Mouse (Mus musculus): ENCODE measurements around the gene Phip.

Gene Phip

DNA sequence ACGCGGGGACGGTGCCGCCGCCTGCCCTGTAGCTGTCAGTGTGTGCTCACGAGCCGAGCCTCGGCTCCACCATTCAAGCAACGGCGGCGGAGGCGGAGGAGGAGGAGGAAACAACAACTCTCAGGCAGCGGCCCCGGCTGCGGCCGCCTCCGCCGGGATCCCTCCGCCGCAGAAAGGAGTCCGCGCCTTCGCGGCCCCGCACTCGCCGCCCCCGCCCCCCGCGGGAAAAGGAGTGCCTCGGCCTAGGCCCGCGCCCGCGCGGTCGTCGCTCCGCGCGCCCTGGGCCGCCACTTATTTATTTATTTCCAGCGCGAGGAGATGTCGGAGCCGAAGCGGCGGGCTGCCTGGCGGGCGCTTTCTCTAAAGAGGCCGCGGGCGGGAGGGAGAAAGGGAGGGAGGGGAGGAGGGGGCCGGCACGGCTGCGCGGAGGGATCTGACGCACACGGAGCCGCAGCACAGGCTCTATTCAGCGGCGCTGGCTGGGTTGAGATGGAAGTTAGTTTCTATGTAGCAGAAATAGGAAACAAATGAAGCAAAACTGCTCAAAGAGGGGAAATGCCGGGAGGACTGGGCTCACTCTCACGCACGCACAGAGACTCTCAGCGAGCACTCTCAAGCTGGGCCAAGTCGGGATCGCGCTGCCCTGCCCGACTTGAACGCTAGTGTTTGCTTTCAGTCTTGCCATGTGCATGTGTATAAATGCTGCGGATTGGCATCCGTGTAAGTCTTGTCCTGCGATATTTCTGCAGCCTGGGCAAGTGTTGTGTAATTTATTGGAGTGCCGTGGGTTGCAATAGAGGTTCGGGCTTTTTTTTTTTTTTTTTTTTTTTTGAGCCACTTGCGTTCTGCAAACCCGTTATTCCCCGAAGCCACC lies at the start of gene Phip:
TSS of gene Phip (minus strand) at position 175 of the 874 bp plus-strand sequence.
- peak; percentile 98 for DNase-seq (ENCODE audit: low read depth, low spot score)

DNA sequence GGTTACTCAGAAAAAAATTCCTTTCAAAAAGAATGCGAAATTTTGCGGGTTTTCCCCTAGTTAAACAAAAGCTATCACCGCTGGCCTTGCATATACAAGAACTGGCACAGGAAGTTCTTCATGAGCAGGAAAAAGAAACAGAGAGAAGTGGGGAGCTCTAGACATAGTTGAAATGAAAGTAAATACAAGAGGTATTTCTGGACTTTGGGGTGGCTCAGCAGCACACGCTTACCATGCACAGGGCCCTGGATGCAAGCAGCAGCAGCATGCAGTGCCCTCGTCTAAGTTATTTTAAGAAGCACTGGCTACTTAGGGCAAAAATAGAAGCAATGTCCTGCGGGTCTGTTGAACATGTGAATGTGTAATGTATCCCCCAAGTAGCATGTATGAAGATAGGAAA lies 48.4 kb upstream of the Phip start:
- peak; percentile 72 for DNase-seq (ENCODE audit: low read depth, low spot score)

DNA sequence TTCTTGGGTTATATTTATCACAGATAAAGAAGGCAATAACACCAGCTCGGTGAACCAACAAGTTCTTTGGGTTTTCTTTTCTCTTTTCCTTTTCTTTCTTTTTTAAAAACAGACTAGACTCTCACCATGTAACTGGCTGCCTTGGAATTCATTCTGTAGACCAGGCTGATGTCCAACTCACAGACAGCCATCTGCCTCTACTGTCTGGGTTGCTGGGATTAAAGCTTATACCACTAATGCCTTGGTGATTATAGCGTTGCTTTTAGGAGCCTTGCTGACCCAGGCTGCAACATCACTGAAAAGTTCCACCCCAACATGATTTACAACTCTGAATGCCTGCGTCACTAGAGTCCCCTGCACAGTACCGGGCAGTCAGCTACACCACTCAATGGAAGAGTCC lies 39.2 kb upstream of the Phip start:
- DNase-seq (ENCODE audit: low read depth, low spot score), result no peak

DNA sequence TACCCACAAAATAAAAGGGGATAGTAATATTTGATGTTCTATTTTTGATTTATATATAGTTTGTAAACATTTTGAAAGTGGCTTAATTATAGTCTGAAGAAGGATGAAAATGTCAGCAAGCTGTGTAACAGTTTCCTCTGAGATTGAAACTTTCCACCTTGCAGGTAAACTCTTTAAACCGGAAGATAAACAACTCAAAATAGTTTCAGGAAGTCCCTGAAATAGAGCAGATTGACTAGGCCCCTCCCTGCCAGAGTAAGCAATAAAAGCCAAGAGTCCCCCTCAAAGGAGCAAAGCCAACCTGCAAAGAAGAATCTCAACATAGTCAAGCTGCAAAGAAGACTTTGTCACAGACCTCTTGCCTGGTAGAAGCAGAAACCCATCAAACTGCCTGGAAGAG lies 33.0 kb upstream of the Phip start:
- peak; percentile 59 for DNase-seq (ENCODE audit: low read depth, low spot score)

DNA sequence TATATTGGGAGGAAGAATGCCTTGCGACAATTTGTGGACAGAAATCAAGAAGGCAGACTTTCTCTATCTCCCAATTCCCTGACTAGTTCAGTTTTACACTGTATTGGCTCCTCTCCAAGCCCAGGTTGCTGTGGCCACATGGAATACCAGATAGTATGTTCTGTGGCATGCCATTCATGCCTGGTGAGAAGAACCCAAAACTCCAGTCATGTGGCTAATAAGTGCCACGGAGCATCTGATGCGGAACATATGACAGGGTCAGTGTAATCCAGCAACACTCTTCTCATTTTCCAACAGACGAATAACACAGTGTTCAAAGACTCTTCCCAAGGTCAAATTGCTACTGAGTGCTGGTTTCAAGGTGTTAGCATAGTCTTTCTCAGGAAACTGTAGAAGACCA lies 26.0 kb upstream of the Phip start:
- no peak for DNase-seq (ENCODE audit: low read depth, low spot score)

DNA sequence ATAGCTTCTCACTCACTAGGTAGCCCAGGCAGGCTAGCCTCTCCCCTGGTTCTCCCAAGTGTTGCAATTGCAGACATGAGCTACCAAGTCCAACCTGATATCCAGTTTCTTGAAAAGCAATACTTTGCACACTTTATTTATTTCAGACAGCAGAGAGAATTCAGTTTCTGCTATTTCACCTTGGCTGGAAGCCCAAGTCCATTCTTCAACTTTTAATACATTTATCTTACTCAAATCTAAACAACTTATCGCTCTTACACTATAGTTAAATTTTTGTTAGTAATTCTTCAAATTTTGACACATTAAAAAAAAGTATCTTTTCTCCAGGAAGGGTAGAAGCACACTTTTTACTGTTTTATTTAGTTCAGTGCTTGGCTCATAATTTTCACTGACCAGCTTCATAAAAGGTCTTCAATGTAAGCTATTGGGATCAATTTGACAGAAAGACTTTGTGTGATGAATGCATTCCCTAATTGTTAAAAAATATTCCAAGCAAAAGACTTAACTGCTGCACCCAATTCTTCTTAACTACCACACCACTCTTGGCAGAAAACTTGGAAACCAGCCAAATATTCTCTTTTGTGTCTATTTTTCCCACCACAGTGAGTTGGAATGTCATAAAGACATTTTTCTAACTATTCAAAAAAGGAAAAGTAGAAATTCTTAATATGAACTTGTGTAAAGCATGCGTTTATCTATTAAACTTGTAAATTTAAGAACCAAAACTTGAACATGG lies 22.6 kb upstream of the Phip start:
- no peak for DNase-seq (ENCODE audit: low read depth, low spot score)

DNA sequence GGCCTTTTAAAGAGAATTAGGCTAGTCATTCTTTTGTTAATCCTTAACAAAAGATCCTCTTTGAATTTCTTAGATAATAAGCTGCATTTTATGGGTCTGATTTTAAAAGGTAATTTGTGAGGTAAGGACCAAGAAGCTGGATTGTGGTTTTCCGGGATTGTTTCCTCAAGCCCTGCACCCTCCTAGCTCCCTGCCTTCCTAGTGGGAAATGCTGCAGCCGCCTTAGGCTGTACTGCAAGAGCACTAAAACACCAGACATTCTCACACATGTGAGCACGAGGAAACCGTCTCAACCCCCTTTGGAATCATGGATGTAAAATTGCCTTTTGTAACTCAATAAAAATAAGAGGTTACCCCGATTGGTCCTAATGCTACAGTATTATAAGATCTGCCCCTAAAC lies 1.6 kb upstream of the Phip start:
- peak; percentile 37 for DNase-seq (ENCODE audit: low read depth, low spot score)

DNA sequence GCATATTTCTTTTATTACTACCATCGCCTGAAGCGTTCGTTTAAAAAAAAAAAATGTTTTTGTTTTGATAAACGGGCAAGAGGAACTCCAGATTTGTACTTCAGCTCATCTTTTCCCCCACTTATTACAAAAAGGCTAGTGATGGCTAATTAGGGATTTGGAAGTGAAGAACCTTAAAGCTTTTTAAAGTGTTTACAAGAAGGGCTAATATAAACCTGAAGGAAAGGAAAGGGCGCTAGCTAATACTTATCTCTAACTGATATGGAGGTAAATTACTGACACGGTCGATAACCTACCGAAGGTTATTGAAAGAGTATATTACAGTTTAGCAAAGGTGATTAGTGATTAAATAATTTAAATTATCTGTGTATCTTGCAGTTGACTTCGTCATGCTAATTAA lies 903 bp upstream of the Phip start:
- DNase-seq (ENCODE audit: low read depth, low spot score), result no peak

DNA sequence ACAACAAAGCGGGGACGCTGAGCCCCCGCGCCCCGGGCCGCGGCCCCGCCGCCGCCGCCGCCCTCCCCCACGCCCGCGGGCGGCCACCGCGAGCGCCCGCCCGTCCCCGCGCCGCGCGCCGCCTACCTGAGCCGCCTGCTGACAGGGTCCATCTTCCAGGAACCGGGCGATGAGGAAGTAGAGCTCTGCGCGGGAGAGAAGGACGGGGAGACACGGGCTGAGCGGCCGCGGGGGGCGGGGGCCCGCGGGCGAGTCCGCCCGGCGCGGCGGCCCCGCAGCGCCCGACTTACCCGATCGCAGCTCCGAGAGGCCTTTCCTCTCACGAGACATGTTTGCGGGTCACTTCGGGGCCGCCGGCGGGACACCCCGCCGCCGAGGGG lies 364 bp downstream of the Phip start:
- DNase-seq (ENCODE audit: low read depth, low spot score), result no peak

DNA sequence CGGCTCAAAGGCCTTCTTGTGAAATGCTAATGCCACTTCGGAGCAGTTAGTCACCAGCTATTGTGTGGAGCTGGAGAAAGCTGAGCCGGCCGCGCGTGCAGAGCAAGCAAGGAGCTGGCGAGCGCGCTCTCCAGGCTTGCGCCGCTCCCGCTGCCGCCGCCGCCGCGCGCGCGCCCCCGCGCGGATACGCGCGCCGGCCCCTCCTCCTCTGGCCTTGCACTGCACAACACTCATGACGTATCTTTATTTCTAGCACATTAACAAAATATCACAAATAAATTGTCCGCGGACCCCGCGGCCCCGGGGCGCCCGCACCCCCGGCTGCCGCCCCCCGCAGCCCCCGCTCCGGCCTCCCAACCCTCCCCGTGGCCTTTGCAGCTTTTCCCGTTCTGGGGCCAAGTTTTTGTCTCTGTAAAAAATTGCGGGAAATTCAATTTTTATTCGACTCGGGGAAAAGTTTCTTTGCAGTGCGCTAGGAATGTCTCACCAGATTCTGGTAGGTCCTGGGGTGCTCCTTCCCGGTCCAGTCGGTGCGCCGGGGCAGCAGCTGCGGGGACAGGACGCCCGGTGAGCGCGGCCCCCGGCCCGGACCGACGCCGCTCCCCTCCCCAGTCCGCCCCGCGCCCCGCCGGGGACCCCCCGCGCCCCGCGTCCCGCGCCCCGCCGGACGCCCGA lies 992 bp downstream of the Phip start:
- peak; percentile 91 for DNase-seq (ENCODE audit: low read depth, low spot score)

DNA sequence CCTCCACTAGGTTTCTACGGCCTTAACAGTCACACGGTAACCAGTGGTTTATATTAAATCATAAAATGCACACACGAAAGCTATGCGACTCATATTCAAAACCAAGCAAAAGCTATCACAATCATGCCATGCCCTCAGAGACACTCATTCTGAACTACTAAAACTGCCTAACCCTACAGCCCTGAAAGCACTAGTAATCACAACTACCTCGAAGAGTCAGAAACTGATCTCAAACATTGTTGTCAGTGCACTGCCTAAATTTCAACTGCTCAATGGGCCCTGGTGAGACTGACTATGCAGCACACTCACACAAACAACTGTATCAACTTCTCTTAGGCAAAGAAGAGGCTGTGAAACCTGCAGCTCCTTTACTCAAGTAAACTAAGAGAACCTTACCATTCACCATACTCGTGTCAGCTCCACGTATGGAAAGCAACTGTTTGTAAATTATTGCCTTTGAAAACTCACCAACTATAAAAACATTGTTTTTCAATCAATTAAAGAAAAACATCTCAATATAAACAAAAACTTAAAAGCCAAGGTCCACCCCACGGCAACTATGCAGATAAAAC lies 1.9 kb downstream of the Phip start:
- peak; percentile 68 for DNase-seq (ENCODE audit: low read depth, low spot score)

DNA sequence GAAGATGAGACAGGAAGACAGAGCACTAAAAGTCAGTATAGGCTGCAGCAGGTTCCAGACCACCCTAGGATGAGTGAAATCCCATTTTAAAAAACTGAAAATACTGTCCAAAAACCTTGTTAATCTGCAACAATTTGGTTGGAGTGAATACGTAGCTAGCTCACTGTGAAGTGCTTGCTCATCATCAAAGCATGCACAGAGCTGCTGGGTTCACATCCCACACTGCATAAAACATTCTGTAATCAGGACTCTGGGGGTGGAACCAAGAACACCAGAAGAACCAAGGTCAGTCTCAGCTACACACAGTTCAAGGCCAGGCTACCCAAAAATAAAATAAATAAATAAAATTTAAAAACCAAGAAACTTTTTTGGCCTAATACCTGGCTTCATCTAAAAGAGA lies 3.9 kb downstream of the Phip start:
- DNase-seq (ENCODE audit: low read depth, low spot score), result no peak

DNA sequence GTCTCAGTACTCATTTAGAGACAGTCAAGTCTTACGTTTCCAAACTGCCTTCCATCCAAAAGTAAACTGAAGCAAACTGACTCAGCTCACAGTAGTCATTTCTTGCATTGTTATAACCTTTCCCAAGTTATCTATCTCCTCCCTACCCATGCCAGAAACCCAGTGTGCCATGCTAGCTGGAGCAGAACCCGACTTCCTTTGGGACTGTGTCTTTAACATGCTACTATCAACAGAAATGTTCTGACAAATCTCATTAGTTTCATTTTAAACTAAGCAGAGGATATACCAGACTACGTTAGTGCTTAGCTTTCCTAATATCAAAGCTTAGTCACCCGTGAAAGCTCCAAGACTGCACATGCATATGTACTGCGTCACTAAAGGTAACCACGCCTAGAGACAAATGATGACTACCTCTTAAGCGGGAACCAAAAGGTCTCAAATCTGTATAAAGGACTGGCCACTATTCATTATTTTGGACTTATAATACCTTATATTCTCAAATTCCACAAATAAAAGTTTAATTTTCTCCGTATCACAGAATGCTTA lies 8.2 kb downstream of the Phip start:
- no peak for DNase-seq (ENCODE audit: low read depth, low spot score)

DNA sequence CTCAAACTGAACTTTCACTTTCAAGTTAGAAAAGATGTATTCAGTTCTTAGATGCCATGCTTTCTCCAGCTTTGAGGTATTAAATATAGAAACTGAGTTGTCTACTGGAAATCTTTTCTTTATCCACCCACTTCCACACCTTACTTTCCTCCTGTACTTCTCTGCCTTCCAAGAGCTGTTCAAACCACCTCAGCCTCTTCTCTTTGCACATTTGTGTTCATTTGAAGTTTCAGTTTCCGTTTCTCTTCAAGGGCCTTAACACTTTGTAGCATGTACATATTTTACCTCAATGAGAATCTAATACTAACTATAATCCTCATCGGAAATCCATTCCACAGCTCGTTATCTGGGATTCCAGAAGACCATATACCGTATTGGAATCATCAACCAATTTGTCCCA lies 11.3 kb downstream of the Phip start:
- peak; percentile 58 for DNase-seq (ENCODE audit: low read depth, low spot score)

DNA sequence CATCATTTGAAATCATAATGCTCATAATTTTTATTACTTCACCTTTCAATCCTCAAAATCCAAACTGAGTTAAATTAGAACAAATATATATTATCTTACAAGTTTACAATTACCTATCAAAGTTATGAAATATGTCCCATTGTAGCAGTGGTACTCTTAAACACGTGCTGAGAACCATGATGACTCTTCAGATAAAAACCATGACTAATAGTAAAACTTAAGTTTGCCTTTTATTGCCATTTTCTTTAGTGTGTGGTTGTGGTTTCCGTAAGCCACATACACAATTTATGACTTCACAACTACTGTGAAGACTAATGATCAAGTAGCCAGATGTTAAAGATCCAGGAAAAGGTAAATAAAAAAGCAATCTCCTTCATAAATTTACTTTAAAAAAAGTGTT lies 14.0 kb downstream of the Phip start:
- DNase-seq (ENCODE audit: low read depth, low spot score), result no peak

DNA sequence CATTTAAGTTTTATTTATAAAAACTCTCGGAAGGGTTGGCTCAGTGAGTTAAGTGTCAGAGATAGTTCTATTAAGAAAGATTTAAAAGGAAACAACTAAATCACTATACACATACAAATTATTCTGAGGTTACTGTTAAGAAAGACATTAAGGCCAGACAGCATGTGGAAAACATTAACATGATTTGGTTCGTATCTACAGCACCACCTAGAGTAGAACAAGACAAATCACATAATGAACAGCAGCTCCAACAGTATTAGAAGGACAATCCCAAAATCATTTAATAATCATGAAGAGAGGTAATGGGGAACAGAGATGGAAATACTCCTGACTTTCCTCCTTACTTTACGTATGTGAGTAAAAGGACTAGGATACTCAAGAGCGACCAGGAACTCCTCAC lies 20.0 kb downstream of the Phip start:
- DNase-seq (ENCODE audit: low read depth, low spot score), result peak; percentile 36

DNA sequence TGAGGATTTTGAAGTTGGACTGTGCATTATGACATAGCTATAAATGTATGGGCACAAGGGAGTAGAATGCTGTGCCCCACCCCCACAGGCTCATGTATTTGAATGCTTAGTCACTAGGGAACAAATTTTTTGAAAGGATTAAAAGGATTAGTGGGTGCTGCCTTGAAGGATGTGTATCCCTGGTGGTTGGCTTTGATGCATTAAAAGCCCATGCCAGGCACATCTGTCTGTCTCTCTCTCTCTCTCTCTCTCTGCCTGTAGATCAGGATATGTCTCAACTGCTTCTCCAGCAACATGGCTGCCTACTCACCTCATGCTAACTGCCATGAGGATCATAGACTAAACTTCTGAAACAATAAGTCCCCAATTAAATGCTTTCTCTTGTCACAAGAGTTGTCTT lies 23.0 kb downstream of the Phip start:
- no peak for DNase-seq (ENCODE audit: low read depth, low spot score)

DNA sequence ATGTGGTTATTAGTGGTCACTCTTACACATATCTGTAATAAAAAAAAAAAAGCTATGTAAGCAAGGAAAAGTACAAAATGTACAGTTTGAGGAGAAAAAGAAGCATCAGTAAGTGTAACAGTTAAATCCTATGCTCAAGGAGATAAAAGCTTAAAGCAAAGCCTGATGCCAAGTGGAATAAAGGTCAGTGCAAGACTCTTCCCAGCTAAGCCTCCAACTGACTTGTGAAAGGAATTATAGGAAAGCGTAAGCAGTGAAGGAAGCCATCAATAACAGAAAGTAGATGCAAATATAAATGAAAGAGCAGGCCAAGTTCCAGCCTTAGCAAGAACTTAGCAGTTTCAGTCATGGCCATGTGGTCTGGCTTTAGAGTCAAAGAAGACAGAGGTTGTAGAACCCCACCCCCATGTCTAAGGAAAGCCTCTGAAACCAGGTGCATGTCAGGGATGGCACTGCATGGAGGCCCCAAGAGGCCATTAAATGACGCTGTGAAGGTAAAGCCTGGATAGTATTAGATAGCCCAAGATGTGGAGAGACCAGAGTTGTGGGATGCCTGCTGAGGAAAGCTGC lies 23.8 kb downstream of the Phip start:
- no peak for DNase-seq (ENCODE audit: low read depth, low spot score)

DNA sequence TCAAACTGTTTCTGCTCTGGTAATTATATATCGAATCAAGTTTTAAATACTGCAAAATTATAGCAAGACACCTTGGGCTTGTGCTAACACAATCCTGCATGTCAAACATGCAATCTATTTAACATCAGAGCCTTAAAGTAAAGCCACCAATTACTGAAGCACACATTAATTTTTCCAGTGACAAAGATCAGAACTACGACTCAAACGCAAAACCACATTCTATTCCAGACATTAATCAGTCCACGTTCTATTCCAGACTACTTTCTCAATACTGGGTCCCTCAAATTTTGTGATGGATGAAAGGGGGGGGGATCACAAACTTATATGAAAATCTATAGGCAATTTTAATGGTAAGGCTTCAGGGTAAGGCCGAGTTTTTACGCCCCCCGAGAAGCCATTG lies 68.1 kb downstream of the Phip start:
- DNase-seq (ENCODE audit: low read depth, low spot score), result no peak

DNA sequence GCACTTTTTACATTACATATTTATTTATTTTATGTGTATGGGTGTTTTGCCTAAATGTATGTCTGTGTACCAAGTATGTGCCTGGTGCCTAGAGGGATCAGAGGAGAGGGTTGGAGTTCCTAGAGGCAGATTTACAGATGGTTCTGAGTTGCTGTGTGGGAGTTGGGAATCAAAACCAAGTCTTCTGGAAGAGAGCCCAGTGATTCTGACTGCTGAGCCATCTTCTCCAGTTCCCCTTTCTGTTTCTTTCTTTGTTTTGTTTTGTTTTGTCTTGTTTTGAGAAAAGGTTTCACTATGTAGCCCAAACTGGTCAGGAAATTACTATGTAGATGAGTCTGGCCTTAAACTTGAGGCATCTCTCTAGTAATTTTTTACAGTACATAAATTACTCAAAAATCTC lies 86.7 kb downstream of the Phip start:
- DNase-seq (ENCODE audit: low read depth, low spot score), result peak; percentile 38

DNA sequence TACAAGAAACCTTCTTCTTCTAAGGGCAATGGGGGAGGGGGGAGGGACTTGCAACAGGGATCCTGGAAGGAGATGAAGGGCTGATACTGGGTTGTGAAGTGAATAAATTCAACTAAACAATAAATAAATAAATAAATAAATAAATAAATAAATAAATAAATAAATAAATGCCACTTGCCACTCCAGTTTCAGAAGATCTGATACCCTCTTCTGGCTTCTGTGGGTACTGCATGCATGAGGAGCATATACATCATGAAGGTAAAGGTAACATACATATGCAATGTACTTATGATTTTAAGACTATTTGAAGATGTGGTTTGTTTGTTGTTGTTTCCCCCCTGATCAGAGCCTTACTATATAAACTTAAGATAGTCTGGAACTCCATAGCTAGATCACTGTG lies 91.1 kb downstream of the Phip start:
- peak; percentile 22 for DNase-seq (ENCODE audit: low read depth, low spot score)

DNA sequence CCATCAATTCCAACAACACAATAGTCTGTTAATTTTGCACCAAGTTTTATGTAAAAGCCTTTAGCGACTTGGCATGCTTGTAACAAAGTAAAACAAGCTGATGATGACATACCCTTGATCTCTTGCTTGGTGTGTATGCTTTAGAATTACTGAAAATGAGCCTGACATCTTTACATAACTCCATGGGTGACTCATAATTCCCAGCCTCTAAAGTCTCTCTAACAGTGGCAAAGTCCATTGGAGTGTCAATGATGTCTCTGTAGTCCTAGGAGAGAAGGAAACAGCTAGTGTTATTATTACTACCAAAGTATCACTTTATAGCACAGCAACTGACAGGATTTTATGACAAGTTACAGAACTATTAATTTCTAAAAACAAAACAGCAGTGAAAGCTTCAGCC lies 98.2 kb downstream of the Phip start:
- no peak for DNase-seq (ENCODE audit: low read depth, low spot score)

All from A20 (cell line).